Mouse (Mus musculus): Measurements from ENCODE around the gene Scube1. TPM values are rescaled to one million over a fixed set of nuclear protein-coding genes. Genes with fewer than 3 reads are reported as not detected.

The Scube1 gene
- polyA plus RNA-seq, 1 experiment = not detected

- peaks cover 61% of the 10 kb centered on the region for H3K27me3 ChIP-seq (ENCODE audit: control insufficient read depth, insufficient read depth, insufficient read length)
Observed at GRCm38 (mm10) chr15:83725556-83726200, 857 bp upstream of the Scube1 start.

GRCm38 (mm10) chr15:83724160-83724885 lies 498 bp downstream of the Scube1 start:
- TF ChIP-seq MYOG (IDR thresholded peaks at IDR 0.05; ENCODE audit: control insufficient read depth, extremely low read depth, insufficient read length) (no peak), CTCF (IDR thresholded peaks at IDR 0.05; ENCODE audit: control insufficient read depth, insufficient read depth, insufficient read length) (no peak), FOSL1 (IDR thresholded peaks at IDR 0.05; ENCODE audit: insufficient read depth, low read length, poor library complexity, severe bottlenecking) (no peak), MAX (IDR thresholded peaks at IDR 0.05) (no peak), CEBPB (IDR thresholded peaks at IDR 0.05; ENCODE audit: low read depth) (no peak), MYOD1 (IDR thresholded peaks at IDR 0.05; ENCODE audit: control insufficient read depth, insufficient read length, low read depth) (no peak), USF1 (IDR thresholded peaks at IDR 0.05; ENCODE audit: low read depth) (no peak)
- Histone ChIP-seq H3K4me3 (ENCODE audit: insufficient read depth, poor library complexity, severe bottlenecking) (no peak overlapping the region), H3K27me3 (ENCODE audit: control insufficient read depth, insufficient read depth, insufficient read length) (peaks cover 68% of the 10 kb centered on the region)

More at GRCm38 (mm10) chr15:83725556-83726200, 857 bp upstream of the Scube1 start:
- Histone ChIP-seq H3K36me3 (ENCODE audit: control insufficient read depth, insufficient read depth) (no peaks in the 10 kb centered on the region), H3K79me3 (ENCODE audit: low read depth) (no peaks in the 10 kb centered on the region), H3ac (ENCODE audit: control insufficient read depth, insufficient read length, low read depth) (no peak overlapping the region), H3K4me3 (ENCODE audit: insufficient read depth, poor library complexity, severe bottlenecking) (no peak overlapping the region), H3K79me2 (ENCODE audit: control insufficient read depth, insufficient read depth) (no peaks in the 10 kb centered on the region)
- TF ChIP-seq CEBPB (IDR thresholded peaks at IDR 0.05; ENCODE audit: low read depth) (no peak), MAX (IDR thresholded peaks at IDR 0.05) (no peak), CTCF (IDR thresholded peaks at IDR 0.05; ENCODE audit: control insufficient read depth, insufficient read depth, insufficient read length) (no peak), MYOD1 (IDR thresholded peaks at IDR 0.05; ENCODE audit: control insufficient read depth, insufficient read length, low read depth) (no peak), MYOG (IDR thresholded peaks at IDR 0.05; ENCODE audit: control insufficient read depth, extremely low read depth, insufficient read length) (no peak), FOSL1 (IDR thresholded peaks at IDR 0.05; ENCODE audit: insufficient read depth, low read length, poor library complexity, severe bottlenecking) (no peak), USF1 (IDR thresholded peaks at IDR 0.05; ENCODE audit: low read depth) (no peak)

GRCm38 (mm10) chr15:83715582-83716228 lies 9.1 kb downstream of the Scube1 start:
- Histone ChIP-seq H3ac (ENCODE audit: control insufficient read depth, insufficient read length, low read depth) (no peak overlapping the region), H3K36me3 (ENCODE audit: control insufficient read depth, insufficient read depth) (no peaks in the 10 kb centered on the region), H3K4me3 (ENCODE audit: insufficient read depth, poor library complexity, severe bottlenecking) (no peak overlapping the region), H3K79me3 (ENCODE audit: low read depth) (no peaks in the 10 kb centered on the region), H3K79me2 (ENCODE audit: control insufficient read depth, insufficient read depth) (no peaks in the 10 kb centered on the region), H3K27me3 (ENCODE audit: control insufficient read depth, insufficient read depth, insufficient read length) (peaks cover 59% of the 10 kb centered on the region)
- TF ChIP-seq CEBPB (IDR thresholded peaks at IDR 0.05; ENCODE audit: low read depth) = no peak
- TF ChIP-seq CTCF (IDR thresholded peaks at IDR 0.05; ENCODE audit: control insufficient read depth, insufficient read depth, insufficient read length) = no peak
- TF ChIP-seq MYOG (IDR thresholded peaks at IDR 0.05; ENCODE audit: control insufficient read depth, extremely low read depth, insufficient read length) = no peak
- TF ChIP-seq MAX (IDR thresholded peaks at IDR 0.05) = no peak
- TF ChIP-seq MYOD1 (IDR thresholded peaks at IDR 0.05; ENCODE audit: control insufficient read depth, insufficient read length, low read depth) = no peak
- TF ChIP-seq FOSL1 (IDR thresholded peaks at IDR 0.05; ENCODE audit: insufficient read depth, low read length, poor library complexity, severe bottlenecking) = no peak
- no peak for TF ChIP-seq USF1 (IDR thresholded peaks at IDR 0.05; ENCODE audit: low read depth)

More at GRCm38 (mm10) chr15:83724160-83724885, 498 bp downstream of the Scube1 start:
- no peak overlapping the region for H3ac ChIP-seq (ENCODE audit: control insufficient read depth, insufficient read length, low read depth)
- H3K36me3 ChIP-seq (ENCODE audit: control insufficient read depth, insufficient read depth) = no peaks in the 10 kb centered on the region
- no peaks in the 10 kb centered on the region for H3K79me3 ChIP-seq (ENCODE audit: low read depth)
- H3K79me2 ChIP-seq (ENCODE audit: control insufficient read depth, insufficient read depth) = no peaks in the 10 kb centered on the region

GRCm38 (mm10) chr15:83712798-83713197 lies 12.0 kb downstream of the Scube1 start:
- no peak overlapping the region for H3ac ChIP-seq (ENCODE audit: control insufficient read depth, insufficient read length, low read depth)
- no peak overlapping the region for H3K4me3 ChIP-seq (ENCODE audit: insufficient read depth, poor library complexity, severe bottlenecking)
- no peaks in the 10 kb centered on the region for H3K79me2 ChIP-seq (ENCODE audit: control insufficient read depth, insufficient read depth)
- no peaks in the 10 kb centered on the region for H3K36me3 ChIP-seq (ENCODE audit: control insufficient read depth, insufficient read depth)
- TF ChIP-seq CTCF (IDR thresholded peaks at IDR 0.05; ENCODE audit: control insufficient read depth, insufficient read depth, insufficient read length) (no peak), USF1 (IDR thresholded peaks at IDR 0.05; ENCODE audit: low read depth) (no peak), CEBPB (IDR thresholded peaks at IDR 0.05; ENCODE audit: low read depth) (no peak), FOSL1 (IDR thresholded peaks at IDR 0.05; ENCODE audit: insufficient read depth, low read length, poor library complexity, severe bottlenecking) (no peak), MYOG (IDR thresholded peaks at IDR 0.05; ENCODE audit: control insufficient read depth, extremely low read depth, insufficient read length) (no peak), MAX (IDR thresholded peaks at IDR 0.05) (no peak), MYOD1 (IDR thresholded peaks at IDR 0.05; ENCODE audit: control insufficient read depth, insufficient read length, low read depth) (no peak)
- peaks cover 59% of the 10 kb centered on the region for H3K27me3 ChIP-seq (ENCODE audit: control insufficient read depth, insufficient read depth, insufficient read length)
- H3K79me3 ChIP-seq (ENCODE audit: low read depth) = no peaks in the 10 kb centered on the region

GRCm38 (mm10) chr15:83712361-83712760 lies 12.5 kb downstream of the Scube1 start:
- no peaks in the 10 kb centered on the region for H3K79me3 ChIP-seq (ENCODE audit: low read depth)
- no peaks in the 10 kb centered on the region for H3K36me3 ChIP-seq (ENCODE audit: control insufficient read depth, insufficient read depth)
- no peaks in the 10 kb centered on the region for H3K79me2 ChIP-seq (ENCODE audit: control insufficient read depth, insufficient read depth)
- no peak for TF ChIP-seq CTCF (IDR thresholded peaks at IDR 0.05; ENCODE audit: control insufficient read depth, insufficient read depth, insufficient read length)
- TF ChIP-seq MAX (IDR thresholded peaks at IDR 0.05) = no peak
- TF ChIP-seq USF1 (IDR thresholded peaks at IDR 0.05; ENCODE audit: low read depth) = no peak
- no peak for TF ChIP-seq MYOD1 (IDR thresholded peaks at IDR 0.05; ENCODE audit: control insufficient read depth, insufficient read length, low read depth)
- TF ChIP-seq MYOG (IDR thresholded peaks at IDR 0.05; ENCODE audit: control insufficient read depth, extremely low read depth, insufficient read length) = no peak
- TF ChIP-seq CEBPB (IDR thresholded peaks at IDR 0.05; ENCODE audit: low read depth) = no peak
- no peak for TF ChIP-seq FOSL1 (IDR thresholded peaks at IDR 0.05; ENCODE audit: insufficient read depth, low read length, poor library complexity, severe bottlenecking)
- no peak overlapping the region for H3ac ChIP-seq (ENCODE audit: control insufficient read depth, insufficient read length, low read depth)
- peaks cover 62% of the 10 kb centered on the region for H3K27me3 ChIP-seq (ENCODE audit: control insufficient read depth, insufficient read depth, insufficient read length)
- H3K4me3 ChIP-seq (ENCODE audit: insufficient read depth, poor library complexity, severe bottlenecking) = no peak overlapping the region
